ENCODE assay signal across 8 mouse cellular contexts in the genomic region with DNA sequence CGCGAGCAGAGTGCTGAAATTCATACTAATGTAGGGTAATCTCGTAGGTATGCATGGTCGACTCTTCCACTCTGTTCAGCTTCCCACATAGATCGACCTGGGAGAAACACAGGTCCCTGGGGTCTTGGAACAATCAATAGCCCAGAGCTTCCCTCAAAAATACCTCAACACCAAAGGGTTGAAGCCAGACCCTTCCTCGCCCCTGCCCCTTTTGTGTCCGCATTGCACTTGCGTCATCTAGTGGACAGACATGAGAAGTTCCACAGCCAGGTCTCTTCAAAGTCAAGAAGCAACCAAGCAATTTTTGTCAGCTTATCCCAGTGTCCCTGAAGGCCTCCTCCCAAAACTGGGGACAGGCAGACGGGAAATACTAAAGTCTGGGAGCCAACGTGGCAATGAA.
DNase-seq lines count a peak whose midpoint lies in the region; ATAC-seq and TF ChIP-seq lines count a peak whose summit lies in the region.

No protein-coding gene starts in this region.

- DNase-seq in heart, postnatal 25 days (ENCODE audit: low spot score): no peak
- peak; percentile 59 for DNase-seq in embryonic facial prominence, embryonic 10.5 days (ENCODE audit: low spot score)
- DNase-seq in left cerebral cortex, postnatal 25 days (ENCODE audit: low spot score in 2 of 2): peak; percentile 27 to 29
- DNase-seq in retina, postnatal 1 day: peak; percentile 51
- no peak for DNase-seq in spleen, postnatal 14 days (ENCODE audit: low spot score in 2 of 2)
- no peak for DNase-seq in thymus, adult 18-20 months

- H3K4me2 ChIP-seq in heart, embryonic 12.5 days: peak overlapping the region; percentile 50

- TF ChIP-seq CTCF in E14TG2a.4 (conservative IDR thresholded peaks at IDR 0.05; ENCODE audit: low read length): peak; percentile 90

- H3K9ac ChIP-seq in heart, embryonic 12.5 days: no peak overlapping the region

- no peak overlapping the region for H3K27ac ChIP-seq in heart, embryonic 12.5 days (ENCODE audit: poor library complexity, severe bottlenecking)
- H3K27ac ChIP-seq in embryonic facial prominence, embryonic 10.5 days (replicated peaks): no peak overlapping the region

- 23% methylated on average over 10 of the region's 10 CpGs for WGBS in heart, embryonic 12.5 days
- WGBS in embryonic facial prominence, embryonic 10.5 days: 25% methylated on average over 10 of the region's 10 CpGs

- no peaks in the 10 kb centered on the region for H3K27me3 ChIP-seq in heart, embryonic 12.5 days (replicated peaks)
- no peaks in the 10 kb centered on the region for H3K27me3 ChIP-seq in E14TG2a.4 (ENCODE audit: insufficient read depth, low read length)
- no peaks in the 10 kb centered on the region for H3K27me3 ChIP-seq in embryonic facial prominence, embryonic 10.5 days (replicated peaks; ENCODE audit: low read depth, poor library complexity, severe bottlenecking)

- no peaks in the 10 kb centered on the region for H3K36me3 ChIP-seq in heart, embryonic 12.5 days
- H3K36me3 ChIP-seq in E14TG2a.4 (ENCODE audit: insufficient read depth, low read length): no peaks in the 10 kb centered on the region
- no peaks in the 10 kb centered on the region for H3K36me3 ChIP-seq in embryonic facial prominence, embryonic 10.5 days (replicated peaks)

- ATAC-seq in heart, embryonic 12.5 days (ENCODE audit: insufficient number of reproducible peaks, low FRiP score): no peak

- H3K9me3 ChIP-seq in heart, embryonic 12.5 days (replicated peaks): no peaks in the 10 kb centered on the region
- H3K9me3 ChIP-seq in E14TG2a.4 (ENCODE audit: low read length): no peaks in the 10 kb centered on the region
- H3K9me3 ChIP-seq in embryonic facial prominence, embryonic 10.5 days: no peaks in the 10 kb centered on the region

- H3K4me1 ChIP-seq in heart, embryonic 12.5 days (replicated peaks): peaks cover 6% of the 10 kb centered on the region
- H3K4me1 ChIP-seq in E14TG2a.4 (replicated peaks; ENCODE audit: low read depth, low read length): no peaks in the 10 kb centered on the region
- H3K4me1 ChIP-seq in embryonic facial prominence, embryonic 10.5 days: no peaks in the 10 kb centered on the region

- intact Hi-C loops in heart, postnatal 25 days (cut with DNase I): loop anchor here (5.0 kb wide), 1 partner anchor 265 kb away; no protein-coding TSS in a partner anchor
- intact Hi-C loops in left cerebral cortex, postnatal 25 days (cut with DNase I): loop anchor here (1.0 kb wide), 1 partner anchor 304 kb away; no protein-coding TSS in a partner anchor

- H3K4me3 ChIP-seq in heart, embryonic 12.5 days: peak overlapping the region; percentile 17; the same call in 1 of the 2 replicates
- no peak overlapping the region for H3K4me3 ChIP-seq in E14TG2a.4 (replicated peaks; ENCODE audit: low read length)
- H3K4me3 ChIP-seq in embryonic facial prominence, embryonic 10.5 days: no peak overlapping the region

Comparison
In these comparisons a context has a peak if more than half of its experiments do, and no peak if none do; other contexts are left out.
1. DNase-seq: peak in embryonic facial prominence, embryonic 10.5 days (single experiment), left cerebral cortex, postnatal 25 days (2 of 2) and retina, postnatal 1 day (single experiment); none in heart, postnatal 25 days (single experiment), spleen, postnatal 14 days (0 of 2) and thymus, adult 18-20 months (0 of 2).